Mouse (Mus musculus): ENCODE measurements around the gene Nabp2. TPM values are rescaled to one million over a fixed set of nuclear protein-coding genes. Genes with fewer than 3 reads are reported as not detected.
A peak's percentile ranks its signal among the peaks of the same experiment; 100 is the strongest.

Nabp2 gene
- total and polyA plus RNA-seq, 2 experiments from 2014 or later: 82.0 to 145 TPM

DNA sequence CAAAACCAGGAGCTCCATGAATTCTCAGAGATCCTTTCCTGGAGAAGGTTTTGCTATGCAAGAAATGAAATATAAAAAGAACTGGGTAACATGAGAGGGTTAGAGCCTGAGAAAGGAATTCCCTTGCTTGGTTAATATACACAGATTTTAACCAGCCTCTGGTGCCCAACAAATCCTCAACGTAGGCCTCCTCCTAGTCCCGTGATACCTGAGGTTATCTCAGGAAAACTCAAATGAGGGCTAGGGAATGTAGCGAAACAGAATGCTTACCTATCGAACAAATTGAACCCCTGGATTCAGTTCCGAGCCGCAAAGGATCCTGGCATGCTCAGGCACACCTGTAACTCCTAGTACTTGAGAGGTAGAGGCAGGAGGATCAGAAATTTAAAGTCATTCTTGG, 46.4 kb upstream of the Nabp2 start:
- H3K27ac ChIP-seq (ENCODE audit: low read depth, low read length): no peak overlapping the region
- peak overlapping the region; percentile 65 for H3K4me2 ChIP-seq (ENCODE audit: low read depth, low read length, poor library complexity, severe bottlenecking)
- peaks cover 7% of the 10 kb centered on the region; the same call in 1 of the 2 replicates for H3K36me3 ChIP-seq (ENCODE audit: insufficient read depth, low read length)
- DNase-seq (ENCODE audit: low spot score) (no peak), ATAC-seq (ENCODE audit: low FRiP score) (no peak)
- 82% methylated on average over 6 of the region's 6 CpGs for WGBS
- no peaks in the 10 kb centered on the region for H3K9me3 ChIP-seq (ENCODE audit: low read length)
- no peak overlapping the region for H3K4me3 ChIP-seq (ENCODE audit: low read depth, low read length)
- H3K9ac ChIP-seq (replicated peaks; ENCODE audit: low read length, poor library complexity, severe bottlenecking): no peak overlapping the region
- TF ChIP-seq CTCF (IDR thresholded peaks at IDR 0.05): no peak
- no peaks in the 10 kb centered on the region for H3K27me3 ChIP-seq (ENCODE audit: insufficient read depth, low read length)
- H3K4me1 ChIP-seq (ENCODE audit: insufficient read depth, low read length): peaks cover 7% of the 10 kb centered on the region; the same call in 1 of the 2 replicates

DNA sequence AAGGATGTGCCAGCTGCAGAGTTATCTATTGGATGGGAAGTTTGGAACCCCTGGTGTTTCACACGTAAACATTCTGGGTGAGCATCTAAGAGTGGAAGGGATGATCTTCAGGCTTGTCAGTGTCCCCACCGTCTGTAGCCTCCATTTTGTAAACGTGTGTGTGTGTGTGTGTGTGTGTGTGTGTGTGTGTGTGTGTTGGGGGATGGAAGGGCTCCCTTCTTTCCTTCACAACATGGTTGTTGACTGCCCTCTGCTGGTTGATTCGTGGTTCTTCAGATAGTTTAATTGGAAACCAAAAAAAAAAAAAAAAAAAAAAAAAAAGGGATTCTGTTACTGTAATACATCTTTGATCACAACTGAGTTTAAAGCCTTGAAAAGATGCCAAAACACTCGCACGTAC, 44.0 kb upstream of the Nabp2 start:
- Histone ChIP-seq H3K36me3 (ENCODE audit: insufficient read depth, low read length) (no peaks in the 10 kb centered on the region), H3K4me1 (ENCODE audit: insufficient read depth, low read length) (0 out of 2 replicates have a peak, but pooled peaks cover under 1% of the 10 kb centered on the region), H3K9ac (replicated peaks; ENCODE audit: low read length, poor library complexity, severe bottlenecking) (no peak overlapping the region), H3K27ac (ENCODE audit: low read depth, low read length) (no peak overlapping the region), H3K4me2 (ENCODE audit: low read depth, low read length, poor library complexity, severe bottlenecking) (0 out of 2 replicates have a peak overlapping the region, but pooled peaks have one; percentile 15), H3K4me3 (ENCODE audit: low read depth, low read length) (no peak overlapping the region), H3K9me3 (ENCODE audit: low read length) (no peaks in the 10 kb centered on the region), H3K27me3 (ENCODE audit: insufficient read depth, low read length) (no peaks in the 10 kb centered on the region)
- TF ChIP-seq CTCF (IDR thresholded peaks at IDR 0.05): peak; percentile 80
- ATAC-seq (ENCODE audit: low FRiP score) (0 out of 2 replicates have a peak, but pooled peaks have one; percentile 44), DNase-seq (ENCODE audit: low spot score) (peak; percentile 95)
- WGBS: 3% methylated on average over 6 of the region's 6 CpGs

DNA sequence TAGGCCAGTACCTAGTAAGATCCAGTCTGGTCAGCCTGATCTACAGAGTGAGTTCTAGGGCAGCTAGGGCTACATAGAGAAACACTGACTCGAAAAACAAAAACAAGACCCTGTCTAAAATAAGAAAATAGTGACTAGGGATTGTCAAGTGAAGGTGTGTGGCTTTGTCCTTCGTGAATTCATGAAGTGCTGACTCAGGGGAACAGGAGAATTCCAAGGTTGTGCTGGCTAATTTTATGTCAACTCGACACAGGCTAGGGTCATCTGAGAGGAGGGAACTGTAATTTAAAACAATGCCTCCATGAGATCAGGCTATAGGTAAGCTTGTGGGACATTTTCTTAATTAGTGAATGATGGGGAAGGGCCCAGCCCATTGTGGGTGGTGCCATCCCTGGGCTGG, 43.2 kb upstream of the Nabp2 start:
- DNase-seq (ENCODE audit: low spot score): no peak
- H3K36me3 ChIP-seq (ENCODE audit: insufficient read depth, low read length): no peaks in the 10 kb centered on the region
- WGBS: 82% methylated on average over 3 of the region's 3 CpGs
- no peak overlapping the region for H3K9ac ChIP-seq (replicated peaks; ENCODE audit: low read length, poor library complexity, severe bottlenecking)
- no peaks in the 10 kb centered on the region for H3K4me1 ChIP-seq (ENCODE audit: insufficient read depth, low read length)
- ATAC-seq (ENCODE audit: low FRiP score): no peak
- no peak for TF ChIP-seq CTCF (IDR thresholded peaks at IDR 0.05)
- no peak overlapping the region for H3K4me3 ChIP-seq (ENCODE audit: low read depth, low read length)
- no peaks in the 10 kb centered on the region for H3K9me3 ChIP-seq (ENCODE audit: low read length)
- no peak overlapping the region for H3K4me2 ChIP-seq (ENCODE audit: low read depth, low read length, poor library complexity, severe bottlenecking)
- H3K27me3 ChIP-seq (ENCODE audit: insufficient read depth, low read length): no peaks in the 10 kb centered on the region
- H3K27ac ChIP-seq (ENCODE audit: low read depth, low read length): no peak overlapping the region

DNA sequence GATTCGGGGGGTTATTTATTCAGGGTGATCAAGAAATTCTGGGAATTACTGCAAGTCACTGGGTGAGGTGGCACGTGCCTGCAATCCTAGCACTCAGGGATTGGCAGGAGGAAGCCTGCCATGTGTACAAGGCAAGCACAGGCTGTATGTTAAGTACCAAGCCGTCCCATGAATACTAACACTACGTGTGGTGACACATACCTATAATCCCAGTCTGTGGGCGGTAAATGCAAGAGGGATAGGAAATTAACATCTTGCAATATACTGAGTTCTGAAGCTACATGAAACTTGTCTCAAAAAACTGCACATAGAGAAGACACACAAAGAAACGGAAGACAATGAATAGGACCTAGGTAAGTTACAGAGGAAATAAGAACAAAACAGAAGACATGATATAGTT, 39.7 kb upstream of the Nabp2 start:
- DNase-seq (ENCODE audit: low spot score): no peak
- 84% methylated on average over 6 of the region's 6 CpGs for WGBS
- TF ChIP-seq CTCF (IDR thresholded peaks at IDR 0.05): no peak
- H3K4me1 ChIP-seq (ENCODE audit: insufficient read depth, low read length): no peaks in the 10 kb centered on the region
- H3K4me2 ChIP-seq (ENCODE audit: low read depth, low read length, poor library complexity, severe bottlenecking): no peak overlapping the region
- no peaks in the 10 kb centered on the region for H3K36me3 ChIP-seq (ENCODE audit: insufficient read depth, low read length)
- no peak overlapping the region for H3K27ac ChIP-seq (ENCODE audit: low read depth, low read length)
- no peak for ATAC-seq (ENCODE audit: low FRiP score)
- no peaks in the 10 kb centered on the region for H3K27me3 ChIP-seq (ENCODE audit: insufficient read depth, low read length)
- no peaks in the 10 kb centered on the region for H3K9me3 ChIP-seq (ENCODE audit: low read length)
- H3K9ac ChIP-seq (replicated peaks; ENCODE audit: low read length, poor library complexity, severe bottlenecking): no peak overlapping the region
- H3K4me3 ChIP-seq (ENCODE audit: low read depth, low read length): no peak overlapping the region

GRCm38 (mm10) chr10:128445407-128445806, 34.1 kb upstream of the Nabp2 start:
- no peak for ATAC-seq (ENCODE audit: low FRiP score)
- TF ChIP-seq CTCF (IDR thresholded peaks at IDR 0.05): no peak

DNA sequence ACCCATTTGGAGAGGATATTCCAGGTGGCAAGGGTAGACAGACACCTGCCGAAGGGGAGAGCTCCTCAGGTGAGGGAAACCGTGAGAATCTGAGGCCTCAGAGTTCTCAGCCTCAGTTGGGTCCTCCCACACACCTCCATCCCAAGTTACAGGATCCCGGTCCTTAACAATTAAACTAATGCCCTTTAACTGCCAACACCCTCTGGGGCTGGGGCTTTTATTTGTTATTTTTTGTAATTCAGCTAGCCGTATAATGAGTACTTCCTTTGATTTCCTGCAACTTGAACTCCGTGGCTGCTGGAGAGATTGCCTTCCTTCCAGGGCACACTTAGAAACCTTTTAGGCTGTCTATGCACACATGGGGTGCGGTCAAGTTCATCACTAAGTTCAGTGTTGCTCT, 33.1 kb upstream of the Nabp2 start:
- H3K9me3 ChIP-seq (ENCODE audit: low read length): no peaks in the 10 kb centered on the region
- 81% methylated on average over 6 of the region's 6 CpGs for WGBS
- H3K4me3 ChIP-seq (ENCODE audit: low read depth, low read length): no peak overlapping the region
- ATAC-seq (ENCODE audit: low FRiP score): no peak
- DNase-seq (ENCODE audit: low spot score): no peak
- no peak overlapping the region for H3K9ac ChIP-seq (replicated peaks; ENCODE audit: low read length, poor library complexity, severe bottlenecking)
- H3K4me2 ChIP-seq (ENCODE audit: low read depth, low read length, poor library complexity, severe bottlenecking): no peak overlapping the region
- H3K4me1 ChIP-seq (ENCODE audit: insufficient read depth, low read length): no peaks in the 10 kb centered on the region
- H3K27me3 ChIP-seq (ENCODE audit: insufficient read depth, low read length): no peaks in the 10 kb centered on the region
- no peak overlapping the region for H3K27ac ChIP-seq (ENCODE audit: low read depth, low read length)
- H3K36me3 ChIP-seq (ENCODE audit: insufficient read depth, low read length): peaks cover 11% of the 10 kb centered on the region
- no peak for TF ChIP-seq CTCF (IDR thresholded peaks at IDR 0.05)

More at GRCm38 (mm10) chr10:128445407-128445806, 34.1 kb upstream of the Nabp2 start:
- no peak overlapping the region for H3K9ac ChIP-seq (replicated peaks; ENCODE audit: low read length, poor library complexity, severe bottlenecking)
- WGBS: 82% methylated on average over 4 of the region's 4 CpGs
- DNase-seq (ENCODE audit: low spot score): no peak
- H3K27ac ChIP-seq (ENCODE audit: low read depth, low read length): no peak overlapping the region
- no peaks in the 10 kb centered on the region for H3K27me3 ChIP-seq (ENCODE audit: insufficient read depth, low read length)
- no peak overlapping the region for H3K4me2 ChIP-seq (ENCODE audit: low read depth, low read length, poor library complexity, severe bottlenecking)
- no peaks in the 10 kb centered on the region for H3K4me1 ChIP-seq (ENCODE audit: insufficient read depth, low read length)
- no peak overlapping the region for H3K4me3 ChIP-seq (ENCODE audit: low read depth, low read length)
- peaks cover 4% of the 10 kb centered on the region; the same call in 1 of the 2 replicates for H3K36me3 ChIP-seq (ENCODE audit: insufficient read depth, low read length)
- no peaks in the 10 kb centered on the region for H3K9me3 ChIP-seq (ENCODE audit: low read length)
